Mouse (Mus musculus) heart, postnatal 0 days (tissue): ENCODE measurements around the gene Lsp1. TPM values are rescaled to one million over a fixed set of nuclear protein-coding genes. Genes with fewer than 3 reads are reported as not detected.

Experiments
- ATAC-seq: fragments of 200-750 bp; cut with Nextera tagmentation; 2 replicates; pipeline ENCODE4 v1.8.0; 2017; ENCODE audit warnings: low read depth, moderate number of reproducible peaks, moderate library complexity; ENCODE audit not compliant: insufficient read depth
- DNase-seq: peaks from one replicate; pipeline ENCODE4 v3.0.0-alpha.2; 2016; ENCODE audit warnings: low spot score
- H3K27ac ChIP-seq: fragments of 300-500 bp; sonication (generic); 2 replicates; pipeline ENCODE4 v1.5.1; 2014; ENCODE audit warnings: low read depth, mild to moderate bottlenecking
- H3K27me3 ChIP-seq: fragments of 300-500 bp; sonication (generic); 2 replicates; pipeline ENCODE4 v1.6.1; 2014; ENCODE audit warnings: low read length, mixed read lengths; ENCODE audit not compliant: control insufficient read depth, insufficient read depth
- H3K36me3 ChIP-seq: fragments of 300-500 bp; sonication (generic); replicated peaks from 2 replicates; pipeline ENCODE4 v1.6.1; 2014; ENCODE audit warnings: low read length, mixed read lengths; ENCODE audit not compliant: control insufficient read depth, insufficient read depth
- H3K4me1 ChIP-seq: fragments of 300-500 bp; sonication (generic); 2 replicates; pipeline ENCODE4 v1.6.1; 2014; ENCODE audit warnings: antibody characterized with exemption; ENCODE audit not compliant: control insufficient read depth, insufficient read depth
- H3K4me2 ChIP-seq: fragments of 300-500 bp; sonication (generic); 2 replicates; pipeline ENCODE4 v1.6.1; 2014; ENCODE audit warnings: low read depth, mild to moderate bottlenecking, low read length, moderate library complexity
- H3K4me3 ChIP-seq: fragments of 300-500 bp; sonication (generic); 2 replicates; pipeline ENCODE4 v1.5.1; 2014; ENCODE audit warnings: low read depth, low read length
- H3K9ac ChIP-seq: fragments of 300-500 bp; sonication (generic); replicated peaks from 2 replicates; pipeline ENCODE4 v1.6.1; 2014; ENCODE audit warnings: low read depth, low read length, mixed read lengths
- H3K9me3 ChIP-seq: fragments of 300-500 bp; sonication (generic); replicated peaks from 2 replicates; pipeline ENCODE4 v1.6.1; 2016; ENCODE audit warnings: low read length; ENCODE audit not compliant: control insufficient read depth
- CTCF ChIP-seq: IDR thresholded peaks from 2 replicates; pipeline ENCODE4 v1.5.1; 2016; ENCODE audit warnings: antibody characterized with exemption, control low read depth, low read depth
- EP300 ChIP-seq: IDR thresholded peaks from 2 replicates; pipeline ENCODE4 v1.6.1; 2016; ENCODE audit warnings: antibody characterized with exemption, low read depth
- WGBS: fragments of 180-500 bp; shearing (Covaris S2); extraction: QIAGEN DNeasy Blood & Tissue Kit; methylation state at CpG from one replicate; pipeline ENCODE4 v1.1.7; 2014; 5-methylcytosine and 5-hydroxymethylcytosine counted together
- polyA plus RNA-seq: library from polyadenylated mRNA; unstranded; fragments of >200 nt; fragmentation: Nextera tagmentation; extraction: Ambion mirVana; gene quantifications from 2 replicates; pipeline ENCODE4 v1.2.1, GENCODE M21; 2015
- total RNA-seq: library from RNA; depleted of rRNA; stranded (reverse); fragments of >200 nt; gene quantifications from 2 replicates; pipeline ENCODE4 v1.2.3, GENCODE M21; 2014; ENCODE audit warnings: low replicate concordance

Gene Lsp1
- total and polyA plus RNA-seq, 2 experiments from 2014 or later = 53.1 to 84.4 TPM

DNA sequence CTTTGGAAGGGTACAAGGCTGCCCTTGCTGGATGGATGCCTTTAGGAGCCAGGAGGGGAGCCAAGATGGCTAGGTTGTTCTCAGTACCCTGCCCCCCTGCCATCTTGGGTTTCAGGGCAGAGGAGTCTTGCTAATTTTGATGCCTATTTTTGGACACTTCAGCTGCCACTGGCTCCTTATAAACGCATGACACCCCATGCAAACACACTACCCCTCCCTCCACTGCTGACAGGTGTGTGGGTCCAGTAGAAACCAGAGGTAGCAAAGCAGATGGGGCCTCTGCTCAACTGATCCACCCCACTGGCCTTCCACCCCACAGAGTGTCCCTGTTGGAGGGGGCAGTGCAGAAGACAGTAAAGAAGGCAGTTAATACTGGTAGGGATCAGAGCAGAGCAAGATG is 39.4 kb downstream of the Lsp1 start:
- TF ChIP-seq EP300 (no peak), CTCF (no peak)
- Histone ChIP-seq H3K36me3 (no peaks in the 10 kb centered on the region), H3K9ac (no peak overlapping the region), H3K4me1 (peaks cover 14% of the 10 kb centered on the region; the same call in 1 of the 2 replicates), H3K27me3 (no peaks in the 10 kb centered on the region), H3K27ac (peak overlapping the region; percentile 15), H3K4me2 (no peak overlapping the region), H3K4me3 (no peak overlapping the region), H3K9me3 (no peaks in the 10 kb centered on the region)
- ATAC-seq (no peak), DNase-seq (no peak)
- WGBS = 63% methylated on average over 1 of the region's 1 CpGs

DNA sequence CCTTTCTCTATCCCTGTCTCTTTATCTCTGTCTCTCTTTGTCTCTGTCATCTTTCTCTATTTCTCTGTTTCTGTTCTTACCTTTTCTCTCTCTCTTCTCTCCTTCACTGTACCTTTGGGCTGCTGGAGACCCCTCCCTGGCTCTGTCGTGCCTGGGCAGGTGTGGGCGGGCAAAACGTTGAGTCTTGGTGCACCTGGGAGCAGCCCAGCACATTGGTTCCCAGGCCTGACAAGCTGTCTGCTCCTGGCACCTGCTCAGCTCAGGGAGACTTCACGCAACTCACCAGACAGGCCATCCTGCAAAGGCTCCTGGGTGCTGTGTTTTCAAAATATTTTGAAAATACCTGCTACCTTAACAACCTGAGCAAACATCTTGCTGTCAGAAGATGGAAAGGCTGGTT is 42.6 kb downstream of the Lsp1 start:
- Histone ChIP-seq H3K36me3 (no peaks in the 10 kb centered on the region), H3K27ac (no peak overlapping the region), H3K9ac (no peak overlapping the region), H3K27me3 (no peaks in the 10 kb centered on the region), H3K4me1 (peaks cover 14% of the 10 kb centered on the region; the same call in 1 of the 2 replicates), H3K4me2 (no peak overlapping the region), H3K4me3 (no peak overlapping the region), H3K9me3 (no peaks in the 10 kb centered on the region)
- no peak for ATAC-seq
- WGBS = 76% methylated on average over 4 of the region's 4 CpGs
- no peak for DNase-seq
- TF ChIP-seq CTCF (no peak), EP300 (no peak)

DNA sequence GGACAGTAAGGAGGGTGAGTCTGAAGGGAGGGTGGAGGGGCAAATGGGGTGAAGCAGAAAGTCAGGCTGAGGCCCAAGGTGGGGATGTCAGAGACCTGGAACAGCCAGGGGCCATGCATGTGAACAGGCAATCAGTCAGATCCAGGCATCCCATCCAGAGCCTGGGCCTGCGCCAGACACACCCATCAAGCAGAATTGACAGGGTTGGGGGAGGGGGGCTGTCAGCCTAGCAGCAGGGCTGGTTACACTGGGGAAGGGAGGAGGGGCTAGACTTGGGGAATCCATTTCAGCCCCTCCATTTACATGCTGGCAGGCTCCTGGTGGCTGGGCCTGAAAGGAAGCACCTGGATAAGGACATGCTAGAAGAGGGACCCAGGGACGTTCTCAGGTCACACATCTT is 45.3 kb downstream of the Lsp1 start:
- Histone ChIP-seq H3K27me3 (no peaks in the 10 kb centered on the region), H3K4me1 (no peaks in the 10 kb centered on the region), H3K9me3 (no peaks in the 10 kb centered on the region), H3K4me3 (no peak overlapping the region), H3K4me2 (no peak overlapping the region), H3K36me3 (no peaks in the 10 kb centered on the region), H3K27ac (no peak overlapping the region), H3K9ac (no peak overlapping the region)
- DNase-seq (no peak), ATAC-seq (no peak)
- 70% methylated on average over 2 of the region's 2 CpGs for WGBS
- TF ChIP-seq EP300 (no peak), CTCF (no peak)

DNA sequence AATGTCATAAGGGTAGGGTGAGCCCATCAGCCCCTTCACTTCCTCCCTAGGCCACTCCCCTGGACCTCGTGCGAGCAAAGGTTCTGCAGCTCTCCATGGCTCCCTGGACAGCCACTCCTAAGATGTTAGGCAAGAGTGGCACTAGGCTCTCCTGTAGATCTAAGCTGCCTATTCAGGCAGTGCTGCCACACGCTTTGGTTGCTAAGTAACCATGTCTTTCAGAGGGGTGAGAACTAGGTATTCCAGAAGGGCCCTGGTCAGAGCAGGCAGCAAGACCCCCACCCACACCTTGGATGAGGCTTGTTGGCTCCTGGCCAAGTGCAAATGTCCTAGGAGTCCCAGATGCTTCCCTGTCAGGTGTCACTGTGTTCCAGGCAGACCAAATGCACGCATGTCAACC is 45.9 kb downstream of the Lsp1 start:
- Histone ChIP-seq H3K9ac (no peak overlapping the region), H3K9me3 (no peaks in the 10 kb centered on the region), H3K27me3 (no peaks in the 10 kb centered on the region), H3K27ac (no peak overlapping the region), H3K36me3 (no peaks in the 10 kb centered on the region), H3K4me3 (no peak overlapping the region), H3K4me1 (no peaks in the 10 kb centered on the region; the same call in 1 of the 2 replicates), H3K4me2 (no peak overlapping the region)
- DNase-seq (no peak), ATAC-seq (no peak)
- TF ChIP-seq CTCF (no peak), EP300 (no peak)
- 57% methylated on average over 4 of the region's 4 CpGs for WGBS

DNA sequence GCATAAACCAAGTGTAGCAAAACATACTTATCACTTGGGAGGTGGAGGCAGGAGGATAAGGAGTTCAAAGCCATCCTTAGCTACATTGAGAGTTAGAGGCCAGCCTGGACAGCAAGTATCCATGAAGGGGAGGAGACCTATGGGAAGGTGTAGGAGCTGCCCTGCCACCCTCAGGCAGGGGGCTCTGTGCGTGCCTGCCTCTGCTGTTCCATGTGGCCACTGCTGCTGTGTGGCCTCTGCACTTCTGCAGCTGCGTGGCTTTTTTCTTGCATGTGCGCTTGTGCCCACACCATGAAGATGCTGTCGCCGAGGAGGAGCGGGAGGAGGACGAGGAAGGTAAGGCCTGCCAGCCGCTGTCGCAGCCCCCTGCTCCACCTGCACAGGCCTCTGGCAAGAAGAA is 46.8 kb downstream of the Lsp1 start:
- no peak overlapping the region for H3K27ac ChIP-seq
- no peaks in the 10 kb centered on the region; the same call in 1 of the 2 replicates for H3K4me1 ChIP-seq
- no peaks in the 10 kb centered on the region for H3K27me3 ChIP-seq
- ATAC-seq (no peak), DNase-seq (no peak)
- H3K9ac ChIP-seq = no peak overlapping the region
- TF ChIP-seq EP300 = no peak
- TF ChIP-seq CTCF = no peak
- H3K9me3 ChIP-seq = no peaks in the 10 kb centered on the region
- 98% methylated on average over 9 of the region's 9 CpGs for WGBS
- no peak overlapping the region for H3K4me3 ChIP-seq
- H3K36me3 ChIP-seq = no peaks in the 10 kb centered on the region
- H3K4me2 ChIP-seq = no peak overlapping the region

DNA sequence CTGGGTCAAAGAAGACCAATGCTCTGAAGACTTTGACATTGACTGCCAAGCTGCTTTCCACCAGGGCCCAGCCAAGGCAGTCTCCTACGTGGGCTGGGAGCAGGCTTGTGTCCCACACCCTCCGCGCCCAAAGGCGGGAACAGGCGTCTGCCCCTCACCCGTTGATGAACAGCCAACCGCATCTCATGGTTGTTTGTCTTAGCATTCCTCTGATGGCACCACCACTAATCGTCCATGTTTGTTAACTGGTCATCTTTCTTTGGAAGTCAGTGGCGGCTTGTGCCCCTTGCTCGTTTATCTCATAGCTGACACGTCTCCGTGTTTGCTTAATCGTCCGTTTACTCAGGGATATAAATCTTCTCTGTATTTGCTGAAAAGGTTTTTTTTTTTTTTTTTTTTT is 48.9 kb downstream of the Lsp1 start:
- no peaks in the 10 kb centered on the region for H3K9me3 ChIP-seq
- no peaks in the 10 kb centered on the region for H3K27me3 ChIP-seq
- no peak overlapping the region for H3K4me3 ChIP-seq
- no peak overlapping the region for H3K4me2 ChIP-seq
- H3K4me1 ChIP-seq = no peaks in the 10 kb centered on the region; the same call in 1 of the 2 replicates
- TF ChIP-seq CTCF = no peak
- no peak for TF ChIP-seq EP300
- no peak overlapping the region for H3K9ac ChIP-seq
- no peak for DNase-seq
- no peak overlapping the region for H3K27ac ChIP-seq
- WGBS = 67% methylated on average over 14 of the region's 14 CpGs
- no peaks in the 10 kb centered on the region for H3K36me3 ChIP-seq
- no peak for ATAC-seq
